Mouse (Mus musculus) naive thymus-derived CD4-positive, alpha-beta T cell, adult 2 months (primary cell): Measurements from ENCODE around the gene Hmgcs2.

Experiments used
- DNase-seq: peaks from one replicate; pipeline ENCODE4 v3.0.0-alpha.2; 2011; ENCODE audit warnings: low read depth

Gene Hmgcs2

DNA sequence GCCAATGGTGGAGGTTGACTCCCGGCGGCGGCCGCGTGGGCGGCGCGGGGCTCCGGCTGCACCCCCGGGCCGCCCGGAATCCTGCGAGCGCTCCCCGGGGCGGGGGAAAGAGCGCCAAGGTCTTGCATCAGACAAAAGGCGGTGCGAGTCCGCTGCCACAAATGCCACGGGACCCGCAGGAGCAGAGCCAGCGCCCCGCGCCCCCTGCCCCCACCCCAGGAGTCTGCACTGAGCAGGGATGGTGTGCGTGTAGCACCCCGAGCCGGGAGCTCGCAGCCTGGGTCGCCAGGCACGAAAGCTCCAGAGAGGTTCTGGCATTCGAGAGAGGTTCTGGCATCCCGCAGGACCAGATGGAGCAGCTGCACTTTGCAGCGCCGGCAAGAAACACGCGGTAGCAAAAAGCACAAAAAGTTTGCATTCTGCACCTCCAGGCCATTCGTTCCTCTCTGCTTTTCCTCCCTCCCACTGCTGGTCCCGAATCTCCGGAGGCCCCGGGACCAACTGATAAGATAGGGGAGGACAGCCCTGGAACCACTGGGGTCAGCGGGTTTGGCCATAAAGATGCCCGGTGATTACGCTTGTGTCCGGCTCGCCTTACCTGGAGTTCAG, 59.0 kb downstream of the Hmgcs2 start:
- DNase-seq, result peak; percentile 46

DNA sequence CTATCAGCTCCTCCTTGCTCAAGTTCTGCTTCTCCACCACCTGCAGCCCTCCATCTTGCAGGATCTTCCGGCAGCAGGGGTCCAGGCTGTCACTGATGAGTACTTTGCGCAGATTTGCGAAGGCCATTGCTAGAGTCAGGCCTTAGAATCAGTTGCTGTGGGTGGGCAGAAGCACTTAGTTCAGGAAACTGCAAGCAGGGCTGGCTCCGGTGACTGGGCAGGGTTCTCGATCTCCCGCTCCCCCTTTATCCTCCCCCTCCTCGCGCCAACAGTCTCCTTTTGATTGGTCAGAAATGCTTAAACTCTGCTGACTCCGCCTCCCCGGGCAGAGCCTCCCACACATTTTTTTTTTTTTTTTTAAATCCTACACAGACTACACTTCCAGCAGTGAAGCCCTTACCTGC, 59.5 kb downstream of the Hmgcs2 start, which contains the start of gene Phgdh:
Gene Phgdh (minus strand): TSS at position 285 of the 404 bp plus-strand sequence.
- peak; percentile 87 for DNase-seq

DNA sequence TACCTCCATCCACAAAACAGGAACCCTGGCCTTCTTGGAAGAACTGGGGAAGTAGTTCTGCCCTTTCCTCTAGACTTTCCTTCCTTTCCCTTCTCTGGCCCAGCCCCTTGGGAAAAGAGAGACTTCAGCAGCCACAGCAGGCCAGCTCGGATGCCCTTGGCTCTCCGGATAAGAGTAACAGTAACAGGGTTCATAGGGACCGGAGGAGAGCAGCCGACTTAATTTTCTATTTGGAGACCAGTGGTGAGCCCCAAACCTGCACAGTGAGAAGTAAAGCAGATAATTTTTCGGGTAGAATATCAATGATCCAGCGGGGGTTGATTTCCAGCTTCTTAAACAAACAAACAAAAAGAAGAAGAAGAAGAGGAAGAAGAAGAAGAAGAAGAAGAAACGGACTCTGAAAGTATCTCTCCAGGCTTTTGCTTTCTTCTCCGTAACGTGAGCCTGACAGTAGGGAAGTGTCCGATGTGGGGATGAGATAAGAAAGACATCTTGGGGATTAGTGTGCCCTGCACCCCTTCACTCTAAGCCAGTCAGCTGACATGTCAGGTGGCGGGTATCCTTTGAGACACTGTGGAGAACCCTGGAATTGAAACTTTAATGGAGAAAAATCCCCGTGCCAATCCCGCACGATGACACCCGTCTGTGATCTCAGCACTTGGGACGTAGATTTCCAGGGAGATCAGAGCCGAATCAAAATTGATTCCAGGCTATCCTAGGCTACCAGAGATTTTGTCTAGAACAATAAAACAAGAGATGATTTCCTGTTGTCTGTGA, 60.8 kb downstream of the Hmgcs2 start:
- no peak for DNase-seq

DNA sequence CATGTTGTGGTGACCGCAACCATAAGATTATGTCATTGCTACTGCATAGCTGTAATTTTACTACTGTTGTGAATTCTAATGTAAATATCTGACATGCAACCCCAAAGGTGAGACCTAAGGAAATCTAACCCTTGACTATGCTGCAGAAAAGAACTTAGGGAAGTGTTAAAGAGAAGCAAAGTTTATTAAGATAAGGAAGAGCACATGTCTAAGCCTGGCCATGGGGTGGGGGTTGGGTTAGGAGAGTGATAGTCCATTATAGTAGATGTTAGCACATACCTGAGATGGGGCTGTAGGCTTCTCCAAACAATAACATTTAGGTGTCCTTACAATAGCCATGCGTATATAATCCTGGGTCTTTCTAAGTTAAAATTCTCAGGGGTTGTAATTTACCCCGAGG, 63.0 kb downstream of the Hmgcs2 start:
- DNase-seq, result no peak

DNA sequence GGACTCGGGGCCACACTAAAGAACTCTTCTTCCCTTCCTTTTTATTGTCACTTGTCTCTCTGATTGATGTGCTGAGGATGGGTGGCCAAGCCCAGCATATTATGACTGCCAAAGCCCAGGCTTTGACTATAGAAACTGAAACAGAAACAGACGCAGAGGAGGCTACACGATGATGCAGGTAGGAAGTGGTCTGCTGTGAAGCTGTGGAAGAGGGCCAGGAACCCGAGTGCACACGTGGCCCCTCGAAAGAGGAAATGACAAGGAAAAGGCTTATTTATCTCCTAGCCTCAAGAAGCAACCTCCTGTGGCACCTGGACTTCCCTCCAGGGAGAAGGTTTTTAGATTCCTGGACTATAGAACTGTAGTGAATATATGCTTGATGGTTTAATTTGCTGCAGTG, 67.9 kb downstream of the Hmgcs2 start:
- DNase-seq, result peak; percentile 90

DNA sequence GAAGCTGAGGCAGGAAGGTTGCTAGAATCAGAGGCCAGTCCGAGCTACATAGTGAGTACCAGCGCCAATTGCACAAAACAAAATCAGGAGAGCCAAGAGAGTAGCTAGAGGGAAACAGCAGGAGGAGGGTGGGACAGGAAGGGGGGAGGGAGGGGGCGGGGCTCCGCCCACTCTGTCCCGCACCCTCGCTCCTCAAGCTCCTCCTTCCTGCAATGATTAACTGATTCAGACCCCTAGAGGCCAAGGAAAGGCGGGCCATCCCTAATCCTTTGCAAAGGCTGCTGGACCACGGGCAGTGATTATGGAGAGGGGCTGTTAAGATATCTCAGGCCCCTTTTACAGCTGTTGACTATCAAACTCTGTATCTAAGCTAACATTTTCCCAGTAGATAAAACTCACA, 68.5 kb downstream of the Hmgcs2 start:
- DNase-seq, result no peak

DNA sequence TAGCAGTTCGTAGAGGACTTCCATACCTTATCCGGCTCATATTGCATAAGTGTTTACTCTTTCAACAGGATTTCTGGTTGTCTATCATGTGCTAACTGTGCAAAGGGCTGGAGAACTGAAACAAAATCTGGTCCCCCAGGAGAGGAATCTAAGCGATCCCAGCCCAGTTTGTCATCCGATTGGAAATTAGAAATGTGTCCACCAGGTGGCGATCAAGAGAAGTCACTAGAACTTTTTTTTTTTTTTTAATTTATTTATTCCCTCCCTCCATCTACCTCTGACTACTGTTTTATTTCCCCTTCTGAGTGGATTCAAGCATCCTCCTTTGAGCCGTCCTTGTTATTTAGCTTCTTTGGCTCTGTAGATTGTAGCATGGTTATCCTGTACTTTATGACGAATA, 73.7 kb downstream of the Hmgcs2 start:
- DNase-seq, result peak; percentile 85

DNA sequence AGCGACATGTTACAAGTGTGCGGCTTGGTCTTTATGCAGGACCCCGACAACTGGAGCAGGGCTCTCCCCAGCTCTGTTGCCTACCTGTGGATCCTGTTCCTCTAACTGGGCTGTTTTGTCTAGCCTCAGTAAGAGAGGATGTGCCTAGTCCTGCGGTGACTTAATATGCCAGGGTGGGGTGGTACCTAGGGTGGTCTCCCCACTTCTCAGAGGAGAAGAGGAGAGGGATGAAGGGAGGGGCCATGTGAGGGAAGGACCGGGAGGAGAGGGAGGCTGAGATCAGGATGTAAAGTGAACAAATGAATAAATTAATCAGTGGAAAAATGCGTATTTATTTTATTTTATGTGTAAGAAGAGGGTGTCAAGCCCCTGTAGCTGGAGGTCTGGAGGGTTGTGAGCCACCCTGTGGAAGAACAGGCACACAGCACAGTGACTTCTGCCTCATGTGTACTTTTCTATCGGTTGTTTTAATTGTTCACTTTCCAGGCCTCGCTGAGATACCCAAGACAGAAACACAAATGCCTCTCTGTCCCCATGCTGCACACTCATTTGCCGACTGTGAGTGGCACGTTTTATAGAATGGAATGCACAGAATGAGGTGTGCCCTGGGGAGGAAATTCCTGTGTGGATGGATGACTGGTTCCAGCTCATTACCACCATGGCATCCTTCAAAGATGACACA, 75.2 kb downstream of the Hmgcs2 start:
- no peak for DNase-seq

DNA sequence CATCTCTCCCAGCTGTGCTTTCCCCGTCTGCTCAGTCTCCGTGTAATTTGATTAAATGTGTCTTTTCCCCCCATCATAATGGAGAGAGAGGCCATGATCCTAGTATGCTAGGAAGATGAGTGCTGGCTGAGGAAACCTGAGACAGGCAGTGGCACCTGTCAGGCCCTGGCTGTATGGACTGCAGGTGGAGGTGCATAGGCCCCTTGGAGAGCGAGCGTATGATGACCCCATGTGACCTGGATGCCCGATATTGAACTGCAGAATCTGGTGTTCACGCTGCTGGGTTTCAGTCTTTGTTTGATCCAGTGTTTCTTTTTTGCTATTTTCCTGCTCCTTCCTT, 75.8 kb downstream of the Hmgcs2 start:
- DNase-seq, result no peak

DNA sequence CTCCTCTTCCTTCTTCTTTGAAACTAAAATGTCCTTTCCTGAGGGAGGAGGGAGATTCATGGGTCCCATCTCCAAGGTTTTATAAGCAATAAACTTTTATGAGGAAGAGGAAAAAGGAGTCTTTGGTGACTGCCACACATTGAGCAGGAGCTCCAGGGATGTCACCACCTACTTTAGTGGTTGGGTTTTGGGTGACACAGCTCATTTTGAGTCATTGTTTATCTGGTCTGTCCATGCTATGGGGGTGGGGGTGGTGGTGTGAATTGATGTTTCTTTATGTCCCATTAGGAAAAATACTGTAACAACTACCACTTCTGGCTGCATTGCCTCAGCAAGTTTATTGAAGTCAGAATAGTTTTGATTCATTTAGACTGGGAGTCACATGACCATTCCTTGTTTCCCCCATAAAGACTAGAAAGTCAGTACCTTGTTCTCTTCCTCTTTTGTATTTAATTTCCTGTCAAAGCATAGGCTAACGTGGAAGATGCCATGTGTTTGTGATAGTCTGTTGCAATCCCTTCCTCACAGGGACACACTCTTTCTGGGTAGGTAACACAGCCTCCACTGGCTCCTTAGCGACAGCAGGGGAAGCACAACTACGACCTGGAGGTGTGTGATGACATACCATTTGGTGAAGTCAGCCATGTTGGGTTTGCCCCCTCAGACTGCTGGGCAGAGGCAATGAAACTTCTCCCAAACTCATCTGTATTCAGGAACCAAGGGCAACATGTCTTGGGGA, 76.6 kb downstream of the Hmgcs2 start:
- no peak for DNase-seq
